Mouse (Mus musculus): ENCODE results near the gene Itga9. TPM values are rescaled to one million over a fixed set of nuclear protein-coding genes. Genes with fewer than 3 reads are reported as not detected.

The Itga9 gene
- polyA plus RNA-seq, 1 experiment from 2014 or later, result 0.48 TPM

DNA sequence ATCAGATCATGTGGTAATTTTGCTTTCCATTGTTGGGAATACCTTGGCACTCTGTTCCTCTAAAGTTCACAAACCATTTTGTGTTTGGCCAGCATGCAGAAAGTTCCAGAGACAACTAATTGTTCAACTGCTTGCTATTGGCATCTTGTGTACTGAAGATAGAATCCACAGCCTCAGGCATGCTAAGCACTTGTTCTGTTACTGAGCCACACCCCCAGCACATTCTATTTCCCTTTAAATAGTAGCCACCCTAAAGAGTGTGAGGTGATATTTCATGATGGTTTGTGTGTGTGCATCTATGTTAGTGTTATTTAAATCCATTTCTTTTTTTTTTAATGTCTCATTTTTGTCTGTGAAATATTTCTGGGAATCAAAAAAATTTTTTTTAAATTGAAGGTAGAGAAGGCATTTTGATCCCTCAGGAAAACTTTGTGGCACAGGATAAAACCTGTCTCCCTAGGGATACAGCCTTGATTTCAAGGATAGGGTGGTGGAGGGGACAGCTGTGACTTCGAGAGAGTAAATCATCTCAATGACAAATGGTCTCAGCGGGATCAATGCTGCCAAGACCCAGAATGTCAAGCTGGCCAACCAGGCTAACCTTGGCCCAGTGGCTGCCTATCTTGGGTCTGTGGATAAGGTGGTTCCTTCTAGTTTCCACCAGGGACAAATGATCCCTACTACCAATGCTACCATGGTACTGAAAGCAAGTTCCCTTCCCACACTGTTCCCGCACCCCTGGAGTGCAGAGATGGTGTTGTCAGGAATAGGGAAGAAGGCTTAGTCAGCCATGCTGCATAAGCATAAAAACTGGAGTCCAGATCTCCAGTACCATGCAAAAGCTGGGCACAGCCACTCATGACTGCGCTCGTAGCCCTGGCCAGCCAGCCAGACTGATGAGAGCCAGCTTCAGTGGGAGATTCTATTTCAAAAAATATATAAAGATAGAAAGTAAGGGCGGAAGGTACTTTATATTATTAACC, 25.6 kb downstream of the Itga9 start:
- no peak for ATAC-seq
- Histone ChIP-seq H3K4me3 (no peak overlapping the region), H3K4me2 (no peak overlapping the region), H3K27ac (no peak overlapping the region), H3K36me3 (ENCODE audit: poor library complexity, severe bottlenecking) (no peaks in the 10 kb centered on the region), H3K9me3 (replicated peaks) (no peaks in the 10 kb centered on the region), H3K9ac (no peak overlapping the region), H3K4me1 (no peaks in the 10 kb centered on the region), H3K27me3 (no peaks in the 10 kb centered on the region)
- 81% methylated on average over 6 of the region's 6 CpGs for WGBS

DNA sequence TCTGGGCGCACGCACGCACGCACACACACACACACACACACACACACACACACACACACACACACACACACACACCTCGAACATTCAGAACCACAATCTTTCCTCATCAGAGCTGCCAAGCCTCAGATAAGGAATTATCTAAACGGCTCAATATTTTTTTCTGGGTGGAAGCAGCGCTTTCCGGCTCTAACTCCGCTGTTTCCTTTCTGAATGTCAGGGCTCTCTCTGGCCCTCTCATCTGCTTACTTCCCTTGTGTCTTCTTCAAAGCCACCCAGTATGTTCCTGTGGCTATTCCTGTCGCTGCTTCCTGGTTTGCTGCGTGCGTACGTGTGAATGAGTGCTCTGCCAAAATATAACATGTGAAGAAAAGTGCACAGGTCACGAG, 26.3 kb downstream of the Itga9 start:
- H3K9ac ChIP-seq, result no peak overlapping the region
- no peaks in the 10 kb centered on the region for H3K9me3 ChIP-seq (replicated peaks)
- 87% methylated on average over 14 of the region's 14 CpGs for WGBS
- H3K27ac ChIP-seq, result no peak overlapping the region
- H3K4me3 ChIP-seq, result no peak overlapping the region
- no peaks in the 10 kb centered on the region for H3K36me3 ChIP-seq (ENCODE audit: poor library complexity, severe bottlenecking)
- no peaks in the 10 kb centered on the region for H3K27me3 ChIP-seq
- H3K4me2 ChIP-seq, result no peak overlapping the region
- no peak for ATAC-seq
- no peaks in the 10 kb centered on the region for H3K4me1 ChIP-seq

DNA sequence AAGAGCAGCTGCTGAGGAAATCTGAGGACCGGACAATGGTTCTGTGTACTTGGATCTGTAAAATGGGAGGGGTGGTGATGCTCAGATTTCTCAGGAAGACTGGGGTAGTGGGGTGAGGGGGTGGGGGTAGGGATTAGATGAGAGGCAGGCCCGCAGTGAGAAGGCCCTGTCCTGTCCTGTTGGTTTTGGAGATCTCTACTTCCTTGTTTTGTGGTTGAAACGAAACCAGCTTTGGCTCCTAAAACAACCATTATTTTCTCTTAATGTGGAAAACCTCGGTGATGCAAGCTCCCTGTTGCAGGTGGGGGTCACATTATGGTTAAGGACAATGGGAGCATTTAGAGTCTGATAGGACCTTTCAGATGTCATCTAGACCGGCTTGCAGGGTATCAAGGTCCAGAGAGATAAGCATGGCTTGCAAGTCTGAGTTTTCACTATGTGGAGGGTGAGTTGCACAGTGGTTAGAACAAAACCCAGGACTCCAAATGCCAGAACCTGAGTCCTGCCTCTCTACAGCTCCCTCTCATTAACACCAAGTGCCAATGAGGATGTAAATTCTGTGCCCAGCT, 32.2 kb downstream of the Itga9 start:
- Histone ChIP-seq H3K9ac (no peak overlapping the region), H3K27ac (no peak overlapping the region), H3K4me3 (no peak overlapping the region), H3K4me1 (no peaks in the 10 kb centered on the region), H3K9me3 (replicated peaks) (no peaks in the 10 kb centered on the region), H3K36me3 (ENCODE audit: poor library complexity, severe bottlenecking) (no peaks in the 10 kb centered on the region), H3K4me2 (no peak overlapping the region), H3K27me3 (no peaks in the 10 kb centered on the region)
- WGBS, result 82% methylated on average over 5 of the region's 5 CpGs
- ATAC-seq, result no peak

DNA sequence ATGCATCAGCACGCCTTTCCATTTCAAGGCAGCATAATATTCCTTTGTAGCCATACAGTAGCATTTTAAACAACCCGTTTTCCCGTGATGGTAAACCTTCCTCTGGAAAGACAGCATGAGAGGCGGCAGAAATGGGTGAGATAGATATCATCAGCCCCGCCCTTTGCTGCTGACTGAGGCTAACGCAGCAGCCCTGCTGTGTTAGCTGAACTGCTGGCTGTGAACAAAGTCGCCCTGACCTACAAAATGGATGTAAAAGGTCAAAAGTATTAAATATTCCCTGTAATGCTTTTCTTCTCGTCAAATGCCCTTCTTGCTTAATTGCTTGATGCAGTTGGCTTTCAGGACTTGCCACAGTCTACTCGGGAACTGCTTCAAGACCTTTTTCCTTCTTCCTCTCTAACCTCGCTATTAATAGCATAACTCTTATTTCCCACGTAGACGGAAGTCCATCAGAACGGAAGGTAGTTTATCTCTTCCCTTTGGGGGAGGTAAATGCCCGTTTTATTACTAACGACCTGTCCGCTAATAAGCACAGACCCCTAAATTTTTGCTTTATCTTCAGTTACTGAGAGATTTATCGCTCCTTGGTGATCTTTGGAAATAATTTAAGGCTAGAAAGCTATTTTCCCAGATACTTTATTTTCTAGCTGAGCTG, 39.3 kb downstream of the Itga9 start:
- Histone ChIP-seq H3K4me3 (no peak overlapping the region), H3K9me3 (replicated peaks) (no peaks in the 10 kb centered on the region), H3K4me1 (no peaks in the 10 kb centered on the region), H3K9ac (no peak overlapping the region), H3K27ac (no peak overlapping the region), H3K36me3 (ENCODE audit: poor library complexity, severe bottlenecking) (no peaks in the 10 kb centered on the region), H3K27me3 (no peaks in the 10 kb centered on the region), H3K4me2 (no peak overlapping the region)
- ATAC-seq, result no peak
- 86% methylated on average over 17 of the region's 17 CpGs for WGBS

DNA sequence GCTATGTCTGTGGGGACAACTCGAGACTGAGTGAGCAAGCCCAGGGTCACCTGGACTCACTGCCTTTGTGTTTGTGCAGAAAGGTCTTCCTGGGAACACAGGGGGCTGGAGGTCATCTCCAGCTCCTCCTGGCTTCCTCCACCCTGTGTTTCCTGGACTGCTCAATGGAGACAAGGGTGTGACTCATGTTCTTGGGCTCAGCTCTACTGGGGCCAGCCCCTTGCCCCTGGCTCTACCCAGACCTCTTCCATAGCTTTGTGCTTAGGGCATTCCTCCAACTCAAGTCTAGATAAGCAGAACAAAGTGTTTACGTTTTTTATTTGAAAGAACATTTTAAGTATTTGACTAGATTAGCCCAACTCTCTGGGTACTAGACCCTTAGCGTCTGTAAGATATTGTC, 41.0 kb downstream of the Itga9 start:
- H3K4me3 ChIP-seq, result no peak overlapping the region
- H3K27ac ChIP-seq, result no peak overlapping the region
- 84% methylated on average over 3 of the region's 3 CpGs for WGBS
- no peaks in the 10 kb centered on the region for H3K27me3 ChIP-seq
- peaks cover 6% of the 10 kb centered on the region; the same call in 1 of the 2 replicates for H3K4me1 ChIP-seq
- H3K9me3 ChIP-seq (replicated peaks), result no peaks in the 10 kb centered on the region
- no peak overlapping the region for H3K4me2 ChIP-seq
- ATAC-seq, result no peak
- H3K9ac ChIP-seq, result no peak overlapping the region
- no peaks in the 10 kb centered on the region for H3K36me3 ChIP-seq (ENCODE audit: poor library complexity, severe bottlenecking)

DNA sequence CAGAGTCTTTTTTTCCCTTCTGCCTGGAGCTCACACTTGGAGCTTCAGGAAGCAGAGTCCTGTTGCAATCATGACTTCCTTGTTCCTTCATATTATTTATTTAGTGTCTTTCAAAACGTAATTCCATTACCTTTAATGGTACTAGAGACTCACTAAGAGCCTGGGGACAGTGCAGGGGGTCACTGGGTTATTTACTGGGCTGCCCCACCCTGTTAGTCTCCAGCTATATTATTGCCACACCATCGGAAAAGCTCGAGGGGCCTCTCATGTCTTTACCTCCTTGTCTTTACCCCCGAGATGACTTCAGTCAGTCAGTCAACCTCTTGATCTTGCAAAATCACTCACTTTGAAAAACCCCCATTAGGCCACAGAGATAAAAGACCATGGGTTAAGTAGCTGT, 44.5 kb downstream of the Itga9 start:
- no peak for ATAC-seq
- no peaks in the 10 kb centered on the region for H3K27me3 ChIP-seq
- H3K9ac ChIP-seq, result no peak overlapping the region
- no peak overlapping the region for H3K4me2 ChIP-seq
- no peaks in the 10 kb centered on the region for H3K36me3 ChIP-seq (ENCODE audit: poor library complexity, severe bottlenecking)
- H3K4me3 ChIP-seq, result no peak overlapping the region
- WGBS, result 71% methylated on average over 4 of the region's 4 CpGs
- H3K27ac ChIP-seq, result no peak overlapping the region
- peaks cover 6% of the 10 kb centered on the region; the same call in 1 of the 2 replicates for H3K4me1 ChIP-seq
- H3K9me3 ChIP-seq (replicated peaks), result no peaks in the 10 kb centered on the region

DNA sequence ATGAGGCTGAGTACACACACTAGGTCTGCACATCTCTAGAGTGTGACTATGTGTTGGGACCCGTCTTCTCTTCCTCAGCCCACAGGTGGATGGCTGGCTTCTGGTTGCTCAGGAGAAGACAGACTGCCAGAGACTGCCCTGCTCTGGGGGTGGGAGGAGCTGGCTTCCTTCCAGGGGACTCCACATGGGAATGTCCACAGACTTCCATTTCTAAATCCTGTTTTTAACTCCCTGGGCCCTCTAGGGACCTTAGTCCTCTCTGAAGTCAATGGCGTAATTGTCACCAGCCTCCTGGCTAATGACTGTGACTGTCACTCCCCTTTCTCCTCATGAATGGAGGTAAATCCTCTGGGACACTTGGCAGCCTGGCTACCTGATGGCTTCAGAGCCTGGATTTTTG, 45.4 kb downstream of the Itga9 start:
- no peak for ATAC-seq
- WGBS, result 53% methylated on average over 2 of the region's 2 CpGs
- no peak overlapping the region for H3K9ac ChIP-seq
- no peak overlapping the region for H3K4me2 ChIP-seq
- H3K9me3 ChIP-seq (replicated peaks), result no peaks in the 10 kb centered on the region
- no peak overlapping the region for H3K4me3 ChIP-seq
- peaks cover 6% of the 10 kb centered on the region; the same call in 1 of the 2 replicates for H3K4me1 ChIP-seq
- no peak overlapping the region for H3K27ac ChIP-seq
- no peaks in the 10 kb centered on the region for H3K36me3 ChIP-seq (ENCODE audit: poor library complexity, severe bottlenecking)
- no peaks in the 10 kb centered on the region for H3K27me3 ChIP-seq

DNA sequence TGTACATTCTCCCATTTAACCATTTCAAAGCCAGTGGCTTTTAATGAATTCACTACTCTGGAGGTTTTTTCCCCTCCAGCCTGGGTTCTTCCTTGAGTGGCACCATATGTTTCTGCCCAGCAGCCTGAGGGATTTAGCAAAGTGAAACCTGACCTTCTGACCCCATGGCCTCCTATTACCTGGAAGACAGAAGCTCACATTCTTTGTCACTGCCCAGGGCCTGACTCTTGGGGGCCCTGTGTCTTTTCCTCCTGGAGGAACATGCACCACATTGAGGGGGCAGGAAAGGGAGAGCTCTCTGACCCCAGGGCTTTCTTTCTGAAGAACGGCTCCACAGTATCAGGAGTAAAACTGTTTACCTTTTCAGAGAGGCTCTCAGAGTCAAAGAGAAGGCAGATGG, 46.9 kb downstream of the Itga9 start:
- 77% methylated on average over 1 of the region's 1 CpGs for WGBS
- ATAC-seq, result no peak
- no peaks in the 10 kb centered on the region for H3K9me3 ChIP-seq (replicated peaks)
- H3K4me2 ChIP-seq, result no peak overlapping the region
- H3K36me3 ChIP-seq (ENCODE audit: poor library complexity, severe bottlenecking), result no peaks in the 10 kb centered on the region
- no peak overlapping the region for H3K27ac ChIP-seq
- no peak overlapping the region for H3K4me3 ChIP-seq
- H3K27me3 ChIP-seq, result no peaks in the 10 kb centered on the region
- peaks cover 6% of the 10 kb centered on the region; the same call in 1 of the 2 replicates for H3K4me1 ChIP-seq
- H3K9ac ChIP-seq, result no peak overlapping the region

DNA sequence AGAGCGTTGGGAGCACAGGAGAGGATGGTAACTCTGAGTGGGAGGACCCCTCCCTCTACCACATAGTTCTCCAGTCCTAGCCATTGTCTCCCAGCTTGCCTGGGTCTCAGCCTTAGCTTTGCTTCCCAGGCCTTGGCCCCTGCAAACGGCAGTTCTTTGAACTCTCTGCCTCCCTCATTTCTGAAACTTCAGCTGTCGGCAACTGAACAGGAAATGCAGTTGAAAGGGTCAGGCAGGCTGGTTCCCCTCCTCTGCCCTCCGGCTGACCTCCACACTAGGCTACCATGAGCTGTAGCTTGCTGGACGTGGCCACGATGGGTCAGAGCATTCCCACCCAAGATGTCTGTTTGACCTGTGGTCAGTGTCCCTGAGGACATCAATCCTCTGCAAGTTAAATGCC, 48.5 kb downstream of the Itga9 start:
- peaks cover 6% of the 10 kb centered on the region; the same call in 1 of the 2 replicates for H3K4me1 ChIP-seq
- H3K9me3 ChIP-seq (replicated peaks), result no peaks in the 10 kb centered on the region
- no peak overlapping the region for H3K9ac ChIP-seq
- no peaks in the 10 kb centered on the region for H3K27me3 ChIP-seq
- H3K36me3 ChIP-seq (ENCODE audit: poor library complexity, severe bottlenecking), result no peaks in the 10 kb centered on the region
- no peak overlapping the region for H3K4me3 ChIP-seq
- H3K4me2 ChIP-seq, result no peak overlapping the region
- H3K27ac ChIP-seq, result no peak overlapping the region
- ATAC-seq, result no peak
- 66% methylated on average over 6 of the region's 6 CpGs for WGBS

DNA sequence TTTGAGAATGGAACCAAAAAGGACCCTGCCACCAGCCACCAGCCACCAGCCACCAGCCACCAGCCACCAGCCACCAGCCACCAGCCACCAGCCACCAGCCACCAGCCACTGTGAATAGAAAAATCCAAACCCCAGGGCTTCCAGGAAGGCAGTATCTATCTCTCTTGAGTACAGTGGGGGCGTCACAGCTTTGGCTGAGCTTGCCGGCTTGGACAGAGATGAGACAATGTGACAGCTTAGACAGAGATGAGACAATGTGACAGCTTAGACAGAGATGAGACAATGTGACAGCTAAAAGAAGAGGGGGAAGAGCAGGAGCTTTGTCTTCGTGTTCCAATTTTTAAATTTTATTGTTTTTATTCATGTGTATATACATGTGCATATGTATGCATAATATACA, 49.2 kb downstream of the Itga9 start:
- Histone ChIP-seq H3K9ac (no peak overlapping the region), H3K4me1 (peaks cover 6% of the 10 kb centered on the region; the same call in 1 of the 2 replicates), H3K4me3 (no peak overlapping the region), H3K4me2 (no peak overlapping the region), H3K27ac (no peak overlapping the region), H3K27me3 (no peaks in the 10 kb centered on the region), H3K36me3 (ENCODE audit: poor library complexity, severe bottlenecking) (no peaks in the 10 kb centered on the region), H3K9me3 (replicated peaks) (no peaks in the 10 kb centered on the region)
- ATAC-seq, result no peak
- 82% methylated on average over 3 of the region's 3 CpGs for WGBS

DNA sequence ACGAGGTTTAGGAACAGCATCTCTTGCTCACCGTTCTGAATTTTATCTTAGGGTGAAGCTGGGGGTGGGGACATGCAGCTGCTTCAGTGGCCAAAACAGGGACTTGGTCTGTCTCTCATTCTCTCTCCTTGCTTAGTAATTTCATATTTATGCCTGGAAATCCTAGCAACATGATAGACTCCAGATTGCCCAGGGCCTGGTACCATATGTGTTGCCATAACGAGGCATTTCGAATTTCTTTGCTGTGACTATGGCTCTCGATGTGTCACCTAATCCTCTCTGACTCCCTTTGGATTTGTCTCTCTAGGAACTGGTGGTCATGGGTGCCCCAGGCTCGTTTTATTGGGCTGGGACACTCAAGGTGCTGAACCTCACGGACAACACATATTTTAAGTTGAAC, 51.7 kb downstream of the Itga9 start:
- H3K4me3 ChIP-seq, result no peak overlapping the region
- H3K27ac ChIP-seq, result no peak overlapping the region
- no peaks in the 10 kb centered on the region for H3K9me3 ChIP-seq (replicated peaks)
- H3K4me1 ChIP-seq, result no peaks in the 10 kb centered on the region
- H3K36me3 ChIP-seq (ENCODE audit: poor library complexity, severe bottlenecking), result no peaks in the 10 kb centered on the region
- ATAC-seq, result no peak
- no peak overlapping the region for H3K4me2 ChIP-seq
- no peaks in the 10 kb centered on the region for H3K27me3 ChIP-seq
- WGBS, result 74% methylated on average over 7 of the region's 7 CpGs
- no peak overlapping the region for H3K9ac ChIP-seq

DNA sequence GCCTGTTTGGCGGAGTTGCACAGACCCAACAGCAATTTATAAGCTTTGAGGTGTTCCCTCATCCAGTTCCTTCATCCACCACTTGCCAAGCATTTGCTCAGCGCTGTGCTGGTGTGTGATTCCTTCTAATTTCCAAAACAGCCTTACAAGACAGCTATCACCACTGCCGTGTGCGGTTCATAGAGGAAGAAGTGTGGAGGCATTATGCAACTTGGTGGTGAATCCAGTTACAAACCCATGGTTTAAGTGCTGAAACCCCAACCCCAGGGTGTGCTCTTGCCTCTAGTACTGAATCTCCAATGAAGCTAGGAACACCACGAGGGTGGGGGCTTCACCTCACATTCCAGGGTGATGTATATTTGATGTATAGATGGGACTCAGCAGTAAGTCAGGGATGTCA, 53.3 kb downstream of the Itga9 start:
- Histone ChIP-seq H3K36me3 (ENCODE audit: poor library complexity, severe bottlenecking) (no peaks in the 10 kb centered on the region), H3K27ac (no peak overlapping the region), H3K9ac (no peak overlapping the region), H3K9me3 (replicated peaks) (no peaks in the 10 kb centered on the region), H3K4me2 (no peak overlapping the region), H3K27me3 (no peaks in the 10 kb centered on the region), H3K4me3 (no peak overlapping the region), H3K4me1 (no peaks in the 10 kb centered on the region)
- no peak for ATAC-seq
- WGBS, result 90% methylated on average over 5 of the region's 5 CpGs

Measured in forebrain, embryonic 13.5 days (tissue).